Mouse (Mus musculus): ENCODE data around the gene Mospd3.
A peak's percentile ranks its signal among the peaks of the same experiment; 100 is the strongest.

Gene Mospd3

GRCm38 (mm10) chr5:137570691-137571586 lies 29.9 kb downstream of the Mospd3 start:
- DNase-seq, result no peak

- no peak for DNase-seq
Observed at GRCm38 (mm10) chr5:137570181-137570580, 30.7 kb downstream of the Mospd3 start.

GRCm38 (mm10) chr5:137569665-137570064 lies 31.2 kb downstream of the Mospd3 start, which contains the start of gene Tfr2:
TSS of gene Tfr2 (plus strand) at chr5:137569840.
- DNase-seq, result peak; percentile 63

GRCm38 (mm10) chr5:137569031-137569430 lies 31.8 kb downstream of the Mospd3 start:
- no peak for DNase-seq

- no peak for DNase-seq
Observed at GRCm38 (mm10) chr5:137568223-137568798, 32.5 kb downstream of the Mospd3 start.

- DNase-seq, result no peak
Observed at GRCm38 (mm10) chr5:137566416-137566815, 34.4 kb downstream of the Mospd3 start.

- DNase-seq, result no peak
Observed at GRCm38 (mm10) chr5:137565744-137566143, 35.1 kb downstream of the Mospd3 start.

- DNase-seq, result no peak
Observed at GRCm38 (mm10) chr5:137562965-137563364, 37.9 kb downstream of the Mospd3 start.

- DNase-seq, result no peak
Observed at GRCm38 (mm10) chr5:137561556-137561955, 39.3 kb downstream of the Mospd3 start.

GRCm38 (mm10) chr5:137553898-137554297 lies 47.0 kb downstream of the Mospd3 start:
- no peak for DNase-seq

GRCm38 (mm10) chr5:137553411-137553837 lies 47.4 kb downstream of the Mospd3 start, which contains the start of gene Actl6b:
TSS of gene Actl6b (plus strand) at chr5:137553517.
- DNase-seq, result peak; percentile 85

- no peak for DNase-seq
Observed at GRCm38 (mm10) chr5:137553000-137553399, 47.9 kb downstream of the Mospd3 start.

GRCm38 (mm10) chr5:137551119-137551518 lies 49.7 kb downstream of the Mospd3 start:
- DNase-seq, result no peak

- DNase-seq, result no peak
Observed at GRCm38 (mm10) chr5:137549840-137550239, 51.0 kb downstream of the Mospd3 start.
